Mouse (Mus musculus) A20 (cell line): ENCODE measurements around the gene Sorcs2.
A peak's percentile ranks its signal among the peaks of the same experiment; 100 is the strongest.

Source experiments
- DNase-seq: peaks from one replicate; pipeline ENCODE4 v3.0.0-alpha.2; 2011; ENCODE audit warnings: low read depth, low spot score

The Sorcs2 gene

GRCm38 (mm10) chr5:36178785-36179184 is 219.2 kb downstream of the Sorcs2 start:
- no peak for DNase-seq

GRCm38 (mm10) chr5:36178215-36178614 is 219.7 kb downstream of the Sorcs2 start:
- no peak for DNase-seq

- DNase-seq: no peak
Measured at GRCm38 (mm10) chr5:36176873-36177272, 221.1 kb downstream of the Sorcs2 start.

- DNase-seq: no peak
Measured at GRCm38 (mm10) chr5:36176409-36176808, 221.5 kb downstream of the Sorcs2 start.

- DNase-seq: no peak
Measured at GRCm38 (mm10) chr5:36174569-36175115, 223.3 kb downstream of the Sorcs2 start.

GRCm38 (mm10) chr5:36168963-36169650 is 228.8 kb downstream of the Sorcs2 start:
- DNase-seq: no peak

- DNase-seq: no peak
Measured at GRCm38 (mm10) chr5:36166346-36167013, 231.5 kb downstream of the Sorcs2 start.

GRCm38 (mm10) chr5:36165424-36166302 is 232.3 kb downstream of the Sorcs2 start:
- no peak for DNase-seq

- no peak for DNase-seq
Measured at GRCm38 (mm10) chr5:36154879-36155485, 243.0 kb downstream of the Sorcs2 start.

- no peak for DNase-seq
Measured at GRCm38 (mm10) chr5:36153261-36153660, 244.7 kb downstream of the Sorcs2 start.

- DNase-seq: no peak
Measured at GRCm38 (mm10) chr5:36151086-36151485, 246.9 kb downstream of the Sorcs2 start.

GRCm38 (mm10) chr5:36149098-36149497 is 248.8 kb downstream of the Sorcs2 start:
- no peak for DNase-seq

- DNase-seq: no peak
Measured at GRCm38 (mm10) chr5:36146589-36146988, 251.3 kb downstream of the Sorcs2 start.

- peak; percentile 81 for DNase-seq
Measured at GRCm38 (mm10) chr5:36144560-36144959, 253.4 kb downstream of the Sorcs2 start.

- no peak for DNase-seq
Measured at GRCm38 (mm10) chr5:36141676-36142255, 256.2 kb downstream of the Sorcs2 start.

GRCm38 (mm10) chr5:36141112-36141511 is 256.8 kb downstream of the Sorcs2 start:
- peak; percentile 43 for DNase-seq

- no peak for DNase-seq
Measured at GRCm38 (mm10) chr5:36139766-36140165, 258.2 kb downstream of the Sorcs2 start.

- DNase-seq: peak; percentile 9
Measured at GRCm38 (mm10) chr5:36135874-36136542, 261.9 kb downstream of the Sorcs2 start.

GRCm38 (mm10) chr5:36134302-36134701 is 263.6 kb downstream of the Sorcs2 start:
- DNase-seq: no peak

- DNase-seq: no peak
Measured at GRCm38 (mm10) chr5:36133893-36134292, 264.0 kb downstream of the Sorcs2 start.
